Mouse (Mus musculus) stomach, embryonic 16.5 days (tissue): ENCODE data around the gene Slc1a3. TPM values are rescaled to one million over a fixed set of nuclear protein-coding genes. Genes with fewer than 3 reads are reported as not detected.

Source experiments
- ATAC-seq: fragments of 200-750 bp; cut with Nextera tagmentation; 2 replicates; pipeline ENCODE4 v1.8.0; 2017; ENCODE audit warnings: moderate number of reproducible peaks, moderate TSS enrichment; ENCODE audit not compliant: insufficient read depth, low FRiP score
- H3K27ac ChIP-seq: fragments of 300-500 bp; sonication (generic); 2 replicates; pipeline ENCODE4 v1.5.1; 2014; ENCODE audit warnings: low read length
- H3K27me3 ChIP-seq: fragments of 300-500 bp; sonication (generic); 2 replicates; pipeline ENCODE4 v1.6.1; 2014; ENCODE audit warnings: low read length, control low read depth, mixed read lengths; ENCODE audit not compliant: control insufficient read depth, insufficient read depth
- H3K36me3 ChIP-seq: fragments of 300-500 bp; sonication (generic); 2 replicates; pipeline ENCODE4 v1.6.1; 2014; ENCODE audit warnings: low read length; ENCODE audit not compliant: control insufficient read depth, insufficient read depth
- H3K4me1 ChIP-seq: fragments of 300-500 bp; sonication (generic); 2 replicates; pipeline ENCODE4 v1.6.1; 2014; ENCODE audit warnings: low read length, control low read depth, mixed read lengths; ENCODE audit not compliant: control insufficient read depth, insufficient read depth
- H3K4me2 ChIP-seq: fragments of 300-500 bp; sonication (generic); 2 replicates; pipeline ENCODE4 v1.6.1; 2014; ENCODE audit warnings: low read depth, low read length, mixed read lengths
- H3K4me3 ChIP-seq: fragments of 300-500 bp; sonication (generic); replicated peaks from 2 replicates; pipeline ENCODE4 v1.5.1; 2014; ENCODE audit warnings: mild to moderate bottlenecking, low read length
- H3K9ac ChIP-seq: fragments of 300-500 bp; sonication (generic); 2 replicates; pipeline ENCODE4 v1.6.1; 2014; ENCODE audit warnings: low read length
- H3K9me3 ChIP-seq: fragments of 300-500 bp; sonication (generic); replicated peaks from 2 replicates; pipeline ENCODE4 v1.6.1; 2016; ENCODE audit warnings: low read length, control low read depth; ENCODE audit not compliant: control insufficient read depth
- WGBS: fragments of 180-500 bp; shearing (Covaris S2); extraction: QIAGEN DNeasy Blood & Tissue Kit; methylation state at CpG from one replicate; pipeline ENCODE4 v1.1.7; 2014; 5-methylcytosine and 5-hydroxymethylcytosine counted together
- polyA plus RNA-seq: library from polyadenylated mRNA; unstranded; fragments of >200 nt; fragmentation: Nextera tagmentation; extraction: Ambion mirVana; gene quantifications from 2 replicates; pipeline ENCODE4 v1.2.1, GENCODE M21; 2015

Slc1a3 gene
- polyA plus RNA-seq, 1 experiment from 2014 or later = 14.2 TPM

DNA sequence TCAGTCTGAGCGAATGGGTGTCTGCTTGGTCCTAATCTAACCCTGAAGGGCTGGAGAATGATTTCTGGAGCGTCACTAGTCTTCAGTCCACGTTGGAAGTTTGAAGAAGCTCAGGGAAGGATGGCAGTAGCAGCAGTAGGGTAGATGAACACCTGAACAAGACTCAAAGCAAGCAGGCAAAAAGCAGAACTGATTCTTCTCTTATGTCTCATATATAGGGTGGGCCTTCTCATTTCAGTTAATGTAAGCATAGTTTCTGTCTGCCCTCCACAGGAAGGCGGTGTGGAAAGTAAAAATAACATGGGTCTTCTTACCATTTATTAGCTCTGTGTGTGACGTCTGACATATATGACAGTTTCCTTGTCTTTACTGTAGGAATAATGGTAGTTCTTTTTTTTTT is 122.5 kb downstream of the Slc1a3 start:
- Histone ChIP-seq H3K4me3 (no peak overlapping the region), H3K9ac (no peak overlapping the region), H3K36me3 (no peaks in the 10 kb centered on the region), H3K27ac (no peak overlapping the region), H3K9me3 (no peaks in the 10 kb centered on the region), H3K4me2 (no peak overlapping the region), H3K27me3 (no peaks in the 10 kb centered on the region), H3K4me1 (no peaks in the 10 kb centered on the region)
- no peak for ATAC-seq
- WGBS = 91% methylated on average over 5 of the region's 5 CpGs

DNA sequence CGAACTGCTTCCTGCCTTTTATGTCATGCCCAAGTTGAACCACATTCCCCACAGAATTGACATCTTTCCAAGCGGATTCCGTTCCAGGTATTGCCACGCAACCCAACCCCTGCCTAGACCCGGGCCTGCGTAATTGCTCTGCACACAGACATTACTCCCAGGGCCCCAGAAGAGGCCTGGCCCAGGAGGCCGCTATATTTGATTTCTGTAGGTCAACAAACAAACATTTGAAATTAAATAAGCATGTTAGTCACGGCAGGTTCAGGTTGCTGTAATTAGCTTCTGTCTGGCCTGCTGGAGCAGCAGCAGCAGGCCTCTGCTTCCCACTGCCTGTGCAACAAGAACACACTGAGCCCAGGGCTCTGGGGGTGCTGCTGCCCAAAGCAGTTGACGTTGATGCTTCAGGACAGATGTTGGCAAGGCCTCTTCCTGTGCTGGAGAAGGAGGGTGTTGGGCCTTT is 123.7 kb downstream of the Slc1a3 start:
- H3K36me3 ChIP-seq = no peaks in the 10 kb centered on the region
- ATAC-seq = no peak
- H3K27me3 ChIP-seq = no peaks in the 10 kb centered on the region
- no peaks in the 10 kb centered on the region for H3K4me1 ChIP-seq
- H3K9me3 ChIP-seq = no peaks in the 10 kb centered on the region
- no peak overlapping the region for H3K4me2 ChIP-seq
- WGBS = 69% methylated on average over 9 of the region's 9 CpGs
- no peak overlapping the region for H3K27ac ChIP-seq
- no peak overlapping the region for H3K4me3 ChIP-seq
- no peak overlapping the region for H3K9ac ChIP-seq

Other genes starting within 250 kb of the Slc1a3 start
- not detected in 2 replicates for gene Gm2310, start 190.8 kb downstream of the Slc1a3 start, polyA plus RNA-seq